Mouse (Mus musculus) liver, postnatal 0 days (tissue): Measurements from ENCODE around the gene Abca2. TPM values are rescaled to one million over a fixed set of nuclear protein-coding genes. Genes with fewer than 3 reads are reported as not detected.

Experiments used
- ATAC-seq: fragments of 200-750 bp; cut with Nextera tagmentation; 2 replicates; pipeline ENCODE4 v1.8.0; 2017; ENCODE audit warnings: mild to moderate bottlenecking, moderate library complexity
- DNase-seq: peaks from one replicate; pipeline ENCODE4 v3.0.0-alpha.2; 2016
- H3K27ac ChIP-seq: fragments of 300-500 bp; sonication (generic); 2 replicates; pipeline ENCODE4 v1.5.1; 2014; ENCODE audit warnings: antibody characterized with exemption, moderate library complexity, mild to moderate bottlenecking, low read depth
- H3K27me3 ChIP-seq: fragments of 300-500 bp; sonication (generic); 2 replicates; pipeline ENCODE4 v1.6.1; 2014; ENCODE audit warnings: low read length, control low read depth, mixed read lengths; ENCODE audit not compliant: insufficient read depth
- H3K36me3 ChIP-seq: fragments of 300-500 bp; sonication (generic); replicated peaks from 2 replicates; pipeline ENCODE4 v1.6.1; 2014; ENCODE audit warnings: mild to moderate bottlenecking, control low read depth, low read length, moderate library complexity, mixed read lengths; ENCODE audit not compliant: insufficient read depth
- H3K4me1 ChIP-seq: fragments of 300-500 bp; sonication (generic); 2 replicates; pipeline ENCODE4 v1.6.1; 2014; ENCODE audit warnings: antibody characterized with exemption, mild to moderate bottlenecking, control low read depth; ENCODE audit not compliant: insufficient read depth
- H3K4me2 ChIP-seq: fragments of 300-500 bp; sonication (generic); 2 replicates; pipeline ENCODE4 v1.6.1; 2014; ENCODE audit warnings: low read depth, mild to moderate bottlenecking, low read length, moderate library complexity, mixed read lengths
- H3K4me3 ChIP-seq: fragments of 300-500 bp; sonication (generic); 2 replicates; pipeline ENCODE4 v1.5.1; 2014; ENCODE audit warnings: low read depth, low read length
- H3K9ac ChIP-seq: fragments of 300-500 bp; sonication (generic); replicated peaks from 2 replicates; pipeline ENCODE4 v1.6.1; 2014; ENCODE audit warnings: mild to moderate bottlenecking, moderate library complexity
- H3K9me3 ChIP-seq: fragments of 300-500 bp; sonication (generic); 2 replicates; pipeline ENCODE4 v1.6.1; 2016; ENCODE audit warnings: mild to moderate bottlenecking, control low read depth, low read length, mixed read lengths
- CTCF ChIP-seq: sonication (generic); IDR thresholded peaks from 2 replicates; pipeline ENCODE4 v1.5.1; 2016; ENCODE audit warnings: antibody characterized with exemption, low read depth
- EP300 ChIP-seq: IDR thresholded peaks from 2 replicates; pipeline ENCODE4 v1.6.1; 2016; ENCODE audit warnings: antibody characterized with exemption, low read depth, mild to moderate bottlenecking
- WGBS: fragments of 180-500 bp; shearing (Covaris S2); extraction: QIAGEN DNeasy Blood & Tissue Kit; methylation state at CpG from one replicate; pipeline ENCODE4 v1.1.7; 2014; ENCODE audit not compliant: insufficient replicate concordance; 5-methylcytosine and 5-hydroxymethylcytosine counted together
- microRNA-seq: library from miRNA; unstranded; fragments of <30 nt; microRNA quantifications from one replicate; pipeline ENCODE4, GENCODE M21; 2016
- polyA plus RNA-seq: library from polyadenylated mRNA; unstranded; fragments of >200 nt; fragmentation: Nextera tagmentation; extraction: Ambion mirVana; gene quantifications from 2 replicates; pipeline ENCODE4 v1.2.1, GENCODE M21; 2015

The Abca2 gene
- polyA plus RNA-seq, 1 experiment from 2014 or later = 0.87 TPM

DNA sequence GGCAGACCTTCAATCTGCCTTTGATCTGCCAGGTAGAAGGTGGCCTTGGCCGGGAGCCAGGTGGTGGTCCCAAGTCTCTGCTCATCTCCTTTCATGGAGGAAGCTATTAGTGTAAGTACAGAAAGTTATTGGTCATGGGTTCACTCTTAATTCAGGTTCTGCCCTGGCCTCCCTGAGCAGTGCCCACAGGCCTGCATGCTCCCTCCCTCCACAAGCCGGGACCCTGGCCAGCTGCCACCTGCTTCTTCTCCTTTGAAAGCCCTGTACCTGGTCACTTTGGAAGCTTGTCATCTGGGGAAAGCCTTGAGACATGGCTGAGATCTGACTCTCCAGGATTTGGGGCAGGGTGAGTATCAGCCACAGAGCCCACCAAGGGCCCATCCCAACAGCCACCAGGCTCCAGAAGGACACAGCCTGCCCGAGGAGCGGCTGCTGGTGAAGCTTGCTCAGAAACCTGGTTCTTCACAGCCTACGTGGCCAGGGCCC, 65.0 kb downstream of the Abca2 start, which contains the start of gene Lcn12:
Lcn12 (minus strand) TSS at position 436 of the 486 bp plus-strand sequence.
- Histone ChIP-seq H3K9ac (no peak within 1 kb of the TSS), H3K27ac (no peak within 1 kb of the TSS), H3K27me3 (no peaks in the 10 kb centered on the region), H3K4me1 (no peaks in the 10 kb centered on the region), H3K36me3 (no peaks in the 10 kb centered on the region), H3K9me3 (no peaks in the 10 kb centered on the region), H3K4me2 (no peak within 1 kb of the TSS), H3K4me3 (no peak within 1 kb of the TSS)
- TF ChIP-seq CTCF = no peak
- no peak for TF ChIP-seq EP300
- DNase-seq = no peak
- 77% methylated on average over 5 of the region's 5 CpGs for WGBS
- no peak for ATAC-seq

DNA sequence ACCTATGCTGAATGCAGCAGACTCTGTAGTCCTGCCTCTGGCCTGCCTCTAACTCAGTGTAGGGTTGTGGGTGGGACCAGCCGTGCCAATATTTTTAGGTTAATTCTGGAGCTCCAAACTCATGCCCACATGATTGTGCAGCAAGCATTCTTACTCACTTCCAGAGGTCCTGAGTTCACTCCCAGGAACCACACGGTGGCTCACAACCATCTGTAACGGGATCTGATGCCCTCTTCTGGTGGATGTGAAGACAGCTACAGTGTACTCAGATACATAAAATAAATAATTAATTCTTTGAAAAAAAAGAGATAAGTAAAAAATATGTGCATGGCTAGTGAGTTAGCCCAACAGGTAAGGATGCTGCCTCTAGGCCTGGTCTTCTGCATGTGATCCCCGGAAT, 68.0 kb downstream of the Abca2 start:
- H3K4me3 ChIP-seq = no peak overlapping the region
- TF ChIP-seq CTCF = peak; percentile 64
- no peak for TF ChIP-seq EP300
- peaks cover 14% of the 10 kb centered on the region for H3K4me1 ChIP-seq
- H3K9ac ChIP-seq = no peak overlapping the region
- DNase-seq = no peak
- 42% methylated on average over 4 of the region's 4 CpGs for WGBS
- H3K27ac ChIP-seq = no peak overlapping the region
- no peaks in the 10 kb centered on the region for H3K36me3 ChIP-seq
- H3K9me3 ChIP-seq = no peaks in the 10 kb centered on the region
- no peak for ATAC-seq
- H3K4me2 ChIP-seq = no peak overlapping the region
- no peaks in the 10 kb centered on the region for H3K27me3 ChIP-seq

Small RNA genes lying within 50 kb of the gene (microRNA-seq; reads per million reads assigned to microRNA genes)
- gene Mir3087 = not detected

Other genes with a start within 250 kb of the Abca2 start
- gene Nrarp, start 247.9 kb upstream of the Abca2 start, polyA plus RNA-seq = 1.3 and 1.7 TPM in 2 replicates
- 5.4 and 6.0 TPM in 2 replicates for gene Tor4a, start 231.8 kb upstream of the Abca2 start, polyA plus RNA-seq
- 19.3 and 22.3 TPM in 2 replicates for gene Nelfb, start 217.2 kb upstream of the Abca2 start, polyA plus RNA-seq
- gene Stpg3, start 214.1 kb upstream of the Abca2 start, polyA plus RNA-seq = not detected in 2 replicates
- gene Fam166a, start 210.0 kb upstream of the Abca2 start, polyA plus RNA-seq = not detected in 2 replicates
- gene Tubb4b, start 204.0 kb upstream of the Abca2 start, polyA plus RNA-seq = 263 and 294 TPM in 2 replicates
- not detected in 2 replicates for gene Slc34a3, start 194.3 kb upstream of the Abca2 start, polyA plus RNA-seq
- not detected in 2 replicates for gene Rnf224, start 191.9 kb upstream of the Abca2 start, polyA plus RNA-seq
- 0.11 TPM in 1 of 2 replicates, not detected in the other for gene Rnf208, start 186.4 kb upstream of the Abca2 start, polyA plus RNA-seq
- not detected in 2 replicates for gene Cysrt1, start 186.3 kb upstream of the Abca2 start, polyA plus RNA-seq
- gene AL732309.1, start 181.8 kb upstream of the Abca2 start, polyA plus RNA-seq = 1.2 and 1.4 TPM in 2 replicates
- 34.0 and 37.1 TPM in 2 replicates for gene Tmem203, start 173.3 kb upstream of the Abca2 start, polyA plus RNA-seq
- gene Tprn, start 166.1 kb upstream of the Abca2 start, polyA plus RNA-seq = 5.3 TPM in 2 replicates
- 77.2 and 81.7 TPM in 2 replicates for gene Ssna1, start 156.3 kb upstream of the Abca2 start, polyA plus RNA-seq
- gene Anapc2, start 156.2 kb upstream of the Abca2 start, polyA plus RNA-seq = 19.8 and 22.8 TPM in 2 replicates
- not detected in 2 replicates for gene Tmem210, start 140.6 kb upstream of the Abca2 start, polyA plus RNA-seq
- not detected in 2 replicates for gene Lrrc26, start 138.8 kb upstream of the Abca2 start, polyA plus RNA-seq
- not detected in 2 replicates for gene Grin1, start 109.5 kb upstream of the Abca2 start, polyA plus RNA-seq
- gene Man1b1, start 96.4 kb upstream of the Abca2 start, polyA plus RNA-seq = 15.7 and 16.5 TPM in 2 replicates
- 12.8 and 15.4 TPM in 2 replicates for gene Dpp7, start 72.3 kb upstream of the Abca2 start, polyA plus RNA-seq
- gene Uap1l1, start 63.0 kb upstream of the Abca2 start, polyA plus RNA-seq = 18.7 and 19.4 TPM in 2 replicates
- gene Sapcd2, start 56.4 kb upstream of the Abca2 start, polyA plus RNA-seq = 5.5 and 7.4 TPM in 2 replicates
- 2.9 and 3.6 TPM in 2 replicates for gene Entpd2, start 32.8 kb upstream of the Abca2 start, polyA plus RNA-seq
- 5.2 and 5.4 TPM in 2 replicates for gene Npdc1, start 29.4 kb upstream of the Abca2 start, polyA plus RNA-seq
- gene Fut7, start 5.4 kb upstream of the Abca2 start, polyA plus RNA-seq = 0.78 and 0.97 TPM in 2 replicates
- 0.77 and 1.4 TPM in 2 replicates for gene Clic3, start 28.1 kb downstream of the Abca2 start, polyA plus RNA-seq
- 14.7 and 17.1 TPM in 2 replicates for gene Paxx, start 32.4 kb downstream of the Abca2 start, polyA plus RNA-seq
- gene Ptgds, start 41.3 kb downstream of the Abca2 start, polyA plus RNA-seq = 0.83 and 1.0 TPM in 2 replicates
- gene Lcn12, start 65.2 kb downstream of the Abca2 start, polyA plus RNA-seq = not detected in 2 replicates
- gene Fbxw5, start 72.0 kb downstream of the Abca2 start, polyA plus RNA-seq = 26.7 and 26.9 TPM in 2 replicates
- 106 and 107 TPM in 2 replicates for gene C8g, start 73.0 kb downstream of the Abca2 start, polyA plus RNA-seq
- 10.6 and 10.7 TPM in 2 replicates for gene Traf2, start 118.2 kb downstream of the Abca2 start, polyA plus RNA-seq
- gene Edf1, start 129.1 kb downstream of the Abca2 start, polyA plus RNA-seq = 263 and 268 TPM in 2 replicates
- 0.07 and 0.09 TPM in 2 replicates for gene Mamdc4, start 146.1 kb downstream of the Abca2 start, polyA plus RNA-seq
- gene Phpt1, start 146.5 kb downstream of the Abca2 start, polyA plus RNA-seq = 44.7 and 46.1 TPM in 2 replicates
- 0.02 TPM in 1 of 2 replicates, not detected in the other for gene Ajm1, start 153.1 kb downstream of the Abca2 start, polyA plus RNA-seq
- 11.0 and 13.5 TPM in 2 replicates for gene Rabl6, start 179.8 kb downstream of the Abca2 start, polyA plus RNA-seq
- 0.19 and 0.28 TPM in 2 replicates for gene Ccdc183, start 189.0 kb downstream of the Abca2 start, polyA plus RNA-seq
- 43.3 and 55.1 TPM in 2 replicates for gene Tmem141, start 193.3 kb downstream of the Abca2 start, polyA plus RNA-seq
- gene Fcna, start 199.3 kb downstream of the Abca2 start, polyA plus RNA-seq = 95.4 and 100 TPM in 2 replicates
- 0.18 TPM in 1 of 2 replicates, not detected in the other for gene Lcn8, start 224.4 kb downstream of the Abca2 start, polyA plus RNA-seq
- not detected in 2 replicates for gene Lcn5, start 229.2 kb downstream of the Abca2 start, polyA plus RNA-seq
- not detected in 2 replicates for gene Lcn6, start 248.1 kb downstream of the Abca2 start, polyA plus RNA-seq